Mouse (Mus musculus): ENCODE results near the gene Wdr64. TPM values are rescaled to one million over a fixed set of nuclear protein-coding genes. Genes with fewer than 3 reads are reported as not detected.

Wdr64 gene
- polyA plus RNA-seq (2015; fragmentation: Nextera tagmentation; extraction: Ambion mirVana) = not detected in 2 replicates

- Histone ChIP-seq H3K4me2 (ENCODE audit: low read length) (no peak within 1 kb of the TSS), H3K27ac (ENCODE audit: low read depth, low read length) (no peak within 1 kb of the TSS), H3K4me3 (ENCODE audit: low read length) (no peak within 1 kb of the TSS), H3K27me3 (replicated peaks; ENCODE audit: control insufficient read depth, insufficient read depth, low read length) (no peaks in the 10 kb centered on the region), H3K9me3 (ENCODE audit: control insufficient read depth, low read length) (no peaks in the 10 kb centered on the region), H3K36me3 (ENCODE audit: control insufficient read depth, insufficient read depth, low read length) (no peaks in the 10 kb centered on the region), H3K9ac (ENCODE audit: low read depth, low read length) (no peak within 1 kb of the TSS), H3K4me1 (ENCODE audit: control insufficient read depth, insufficient read depth, low read depth, low read length) (no peaks in the 10 kb centered on the region)
- WGBS = 72% methylated on average over 1 of the region's 1 CpGs
- ATAC-seq = no peak
These were observed at the start of gene Wdr64 for GRCm38 (mm10) chr1:175698293-175698692. Wdr64 (plus strand) TSS chr1:175698593.

- Histone ChIP-seq H3K4me1 (ENCODE audit: control insufficient read depth, insufficient read depth, low read depth, low read length) (no peaks in the 10 kb centered on the region), H3K9ac (ENCODE audit: low read depth, low read length) (no peak overlapping the region), H3K27ac (ENCODE audit: low read depth, low read length) (no peak overlapping the region), H3K36me3 (ENCODE audit: control insufficient read depth, insufficient read depth, low read length) (no peaks in the 10 kb centered on the region), H3K4me3 (ENCODE audit: low read length) (no peak overlapping the region), H3K27me3 (replicated peaks; ENCODE audit: control insufficient read depth, insufficient read depth, low read length) (no peaks in the 10 kb centered on the region), H3K4me2 (ENCODE audit: low read length) (no peak overlapping the region), H3K9me3 (ENCODE audit: control insufficient read depth, low read length) (no peaks in the 10 kb centered on the region)
- WGBS = 93% methylated on average over 4 of the region's 4 CpGs
- ATAC-seq = no peak
These were observed 49.8 kb upstream of the Wdr64 start for GRCm38 (mm10) chr1:175648615-175649014.

GRCm38 (mm10) chr1:175659900-175660299, 38.5 kb upstream of the Wdr64 start:
- WGBS = 94% methylated on average over 4 of the region's 4 CpGs
- ATAC-seq = no peak
- Histone ChIP-seq H3K36me3 (ENCODE audit: control insufficient read depth, insufficient read depth, low read length) (no peaks in the 10 kb centered on the region), H3K4me3 (ENCODE audit: low read length) (no peak overlapping the region), H3K27me3 (replicated peaks; ENCODE audit: control insufficient read depth, insufficient read depth, low read length) (no peaks in the 10 kb centered on the region), H3K9me3 (ENCODE audit: control insufficient read depth, low read length) (no peaks in the 10 kb centered on the region), H3K27ac (ENCODE audit: low read depth, low read length) (no peak overlapping the region), H3K4me1 (ENCODE audit: control insufficient read depth, insufficient read depth, low read depth, low read length) (no peaks in the 10 kb centered on the region), H3K4me2 (ENCODE audit: low read length) (no peak overlapping the region), H3K9ac (ENCODE audit: low read depth, low read length) (no peak overlapping the region)

- H3K9me3 ChIP-seq (ENCODE audit: control insufficient read depth, low read length) = no peaks in the 10 kb centered on the region
- H3K36me3 ChIP-seq (ENCODE audit: control insufficient read depth, insufficient read depth, low read length) = no peaks in the 10 kb centered on the region
- H3K27ac ChIP-seq (ENCODE audit: low read depth, low read length) = no peak overlapping the region
- no peaks in the 10 kb centered on the region for H3K27me3 ChIP-seq (replicated peaks; ENCODE audit: control insufficient read depth, insufficient read depth, low read length)
- H3K9ac ChIP-seq (ENCODE audit: low read depth, low read length) = no peak overlapping the region
- H3K4me3 ChIP-seq (ENCODE audit: low read length) = no peak overlapping the region
- H3K4me1 ChIP-seq (ENCODE audit: control insufficient read depth, insufficient read depth, low read depth, low read length) = no peaks in the 10 kb centered on the region
- H3K4me2 ChIP-seq (ENCODE audit: low read length) = no peak overlapping the region
- WGBS = 78% methylated on average over 5 of the region's 5 CpGs
- ATAC-seq = peak; percentile 68; the same call in 1 of the 2 replicates
These were observed 29.6 kb upstream of the Wdr64 start for GRCm38 (mm10) chr1:175668666-175669405.

GRCm38 (mm10) chr1:175669456-175669855, 28.9 kb upstream of the Wdr64 start:
- Histone ChIP-seq H3K36me3 (ENCODE audit: control insufficient read depth, insufficient read depth, low read length) (no peaks in the 10 kb centered on the region), H3K9ac (ENCODE audit: low read depth, low read length) (no peak overlapping the region), H3K4me3 (ENCODE audit: low read length) (no peak overlapping the region), H3K27ac (ENCODE audit: low read depth, low read length) (no peak overlapping the region), H3K27me3 (replicated peaks; ENCODE audit: control insufficient read depth, insufficient read depth, low read length) (no peaks in the 10 kb centered on the region), H3K4me1 (ENCODE audit: control insufficient read depth, insufficient read depth, low read depth, low read length) (no peaks in the 10 kb centered on the region), H3K9me3 (ENCODE audit: control insufficient read depth, low read length) (no peaks in the 10 kb centered on the region), H3K4me2 (ENCODE audit: low read length) (no peak overlapping the region)
- ATAC-seq = no peak
- 89% methylated on average over 3 of the region's 3 CpGs for WGBS

GRCm38 (mm10) chr1:175670042-175670441, 28.4 kb upstream of the Wdr64 start:
- Histone ChIP-seq H3K4me3 (ENCODE audit: low read length) (no peak overlapping the region), H3K4me1 (ENCODE audit: control insufficient read depth, insufficient read depth, low read depth, low read length) (no peaks in the 10 kb centered on the region), H3K36me3 (ENCODE audit: control insufficient read depth, insufficient read depth, low read length) (no peaks in the 10 kb centered on the region), H3K27me3 (replicated peaks; ENCODE audit: control insufficient read depth, insufficient read depth, low read length) (no peaks in the 10 kb centered on the region), H3K9me3 (ENCODE audit: control insufficient read depth, low read length) (no peaks in the 10 kb centered on the region), H3K4me2 (ENCODE audit: low read length) (no peak overlapping the region), H3K27ac (ENCODE audit: low read depth, low read length) (no peak overlapping the region), H3K9ac (ENCODE audit: low read depth, low read length) (no peak overlapping the region)
- WGBS = 65% methylated on average over 7 of the region's 7 CpGs
- no peak for ATAC-seq

- Histone ChIP-seq H3K36me3 (ENCODE audit: control insufficient read depth, insufficient read depth, low read length) (no peaks in the 10 kb centered on the region), H3K4me1 (ENCODE audit: control insufficient read depth, insufficient read depth, low read depth, low read length) (no peaks in the 10 kb centered on the region), H3K4me3 (ENCODE audit: low read length) (no peak overlapping the region), H3K4me2 (ENCODE audit: low read length) (no peak overlapping the region), H3K9ac (ENCODE audit: low read depth, low read length) (no peak overlapping the region), H3K27me3 (replicated peaks; ENCODE audit: control insufficient read depth, insufficient read depth, low read length) (no peaks in the 10 kb centered on the region), H3K27ac (ENCODE audit: low read depth, low read length) (no peak overlapping the region), H3K9me3 (ENCODE audit: control insufficient read depth, low read length) (no peaks in the 10 kb centered on the region)
- WGBS = 44% methylated on average over 1 of the region's 1 CpGs
- peak; percentile 47; the same call in 1 of the 2 replicates for ATAC-seq
These were observed 26.8 kb upstream of the Wdr64 start for GRCm38 (mm10) chr1:175671626-175672025.

- Histone ChIP-seq H3K27ac (ENCODE audit: low read depth, low read length) (no peak overlapping the region), H3K9me3 (ENCODE audit: control insufficient read depth, low read length) (no peaks in the 10 kb centered on the region), H3K4me2 (ENCODE audit: low read length) (no peak overlapping the region), H3K4me3 (ENCODE audit: low read length) (no peak overlapping the region), H3K27me3 (replicated peaks; ENCODE audit: control insufficient read depth, insufficient read depth, low read length) (no peaks in the 10 kb centered on the region), H3K9ac (ENCODE audit: low read depth, low read length) (no peak overlapping the region), H3K36me3 (ENCODE audit: control insufficient read depth, insufficient read depth, low read length) (no peaks in the 10 kb centered on the region), H3K4me1 (ENCODE audit: control insufficient read depth, insufficient read depth, low read depth, low read length) (no peaks in the 10 kb centered on the region)
- 84% methylated on average over 7 of the region's 7 CpGs for WGBS
- no peak for ATAC-seq
These were observed 24.6 kb upstream of the Wdr64 start for GRCm38 (mm10) chr1:175673563-175674325.

GRCm38 (mm10) chr1:175675116-175675515, 23.3 kb upstream of the Wdr64 start:
- Histone ChIP-seq H3K36me3 (ENCODE audit: control insufficient read depth, insufficient read depth, low read length) (no peaks in the 10 kb centered on the region), H3K9ac (ENCODE audit: low read depth, low read length) (no peak overlapping the region), H3K4me3 (ENCODE audit: low read length) (no peak overlapping the region), H3K9me3 (ENCODE audit: control insufficient read depth, low read length) (no peaks in the 10 kb centered on the region), H3K4me1 (ENCODE audit: control insufficient read depth, insufficient read depth, low read depth, low read length) (no peaks in the 10 kb centered on the region), H3K27ac (ENCODE audit: low read depth, low read length) (no peak overlapping the region), H3K27me3 (replicated peaks; ENCODE audit: control insufficient read depth, insufficient read depth, low read length) (no peaks in the 10 kb centered on the region), H3K4me2 (ENCODE audit: low read length) (no peak overlapping the region)
- WGBS = 93% methylated on average over 6 of the region's 6 CpGs
- ATAC-seq = 0 out of 2 replicates have a peak, but pooled peaks have one; percentile 20

Data from hindbrain, embryonic 16.5 days (tissue).